Mouse (Mus musculus) ovary, postnatal 14 days (tissue): Measurements from ENCODE around the gene Spsb1.

Experiments used
- DNase-seq: peaks from one replicate; pipeline ENCODE4 v3.0.0; 2022; ENCODE audit warnings: low spot score

The Spsb1 gene

DNA sequence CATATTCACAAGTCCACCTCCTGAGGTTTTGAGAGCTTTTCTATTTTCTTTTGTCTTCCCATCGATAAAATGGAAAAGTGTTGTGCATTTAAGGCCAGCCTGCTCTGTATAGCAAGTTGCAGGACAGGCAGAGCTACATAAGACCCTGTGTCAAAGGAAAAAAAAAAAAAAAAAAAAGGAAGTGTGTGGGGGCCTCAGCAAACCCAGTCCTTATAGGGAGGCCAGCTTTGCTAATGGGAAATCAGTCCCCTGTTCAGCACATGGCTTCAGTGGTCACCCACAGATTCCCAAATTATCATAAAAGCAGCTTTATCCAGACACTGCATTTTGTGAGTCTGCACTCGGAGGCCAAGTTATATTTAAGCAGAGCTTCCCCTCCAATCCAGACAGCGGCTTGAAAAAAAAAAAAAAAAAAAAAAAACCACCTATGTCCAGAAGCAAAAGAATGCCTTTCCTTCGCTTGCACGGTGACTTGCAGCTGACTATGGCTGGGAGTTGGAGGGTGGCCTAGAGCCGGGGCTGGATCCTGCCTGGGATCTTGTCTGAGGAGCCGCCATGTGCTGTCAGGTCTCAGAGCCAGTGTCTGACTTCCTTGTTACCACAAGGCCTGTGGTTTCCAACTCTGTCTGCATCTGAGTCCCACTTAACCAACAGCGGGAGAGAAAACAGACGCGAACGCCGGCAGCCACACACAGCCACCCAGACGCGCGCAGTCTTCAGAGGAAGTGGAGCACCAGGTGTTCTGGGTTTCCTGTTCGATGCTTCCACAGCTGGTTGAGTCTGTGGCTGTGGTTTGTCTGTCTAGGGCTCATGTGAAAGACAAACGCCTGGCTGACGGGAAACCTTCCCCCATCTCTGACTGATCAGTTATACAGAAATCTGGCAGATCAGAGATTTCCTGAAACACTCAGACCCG, 98.7 kb downstream of the Spsb1 start:
- no peak for DNase-seq

DNA sequence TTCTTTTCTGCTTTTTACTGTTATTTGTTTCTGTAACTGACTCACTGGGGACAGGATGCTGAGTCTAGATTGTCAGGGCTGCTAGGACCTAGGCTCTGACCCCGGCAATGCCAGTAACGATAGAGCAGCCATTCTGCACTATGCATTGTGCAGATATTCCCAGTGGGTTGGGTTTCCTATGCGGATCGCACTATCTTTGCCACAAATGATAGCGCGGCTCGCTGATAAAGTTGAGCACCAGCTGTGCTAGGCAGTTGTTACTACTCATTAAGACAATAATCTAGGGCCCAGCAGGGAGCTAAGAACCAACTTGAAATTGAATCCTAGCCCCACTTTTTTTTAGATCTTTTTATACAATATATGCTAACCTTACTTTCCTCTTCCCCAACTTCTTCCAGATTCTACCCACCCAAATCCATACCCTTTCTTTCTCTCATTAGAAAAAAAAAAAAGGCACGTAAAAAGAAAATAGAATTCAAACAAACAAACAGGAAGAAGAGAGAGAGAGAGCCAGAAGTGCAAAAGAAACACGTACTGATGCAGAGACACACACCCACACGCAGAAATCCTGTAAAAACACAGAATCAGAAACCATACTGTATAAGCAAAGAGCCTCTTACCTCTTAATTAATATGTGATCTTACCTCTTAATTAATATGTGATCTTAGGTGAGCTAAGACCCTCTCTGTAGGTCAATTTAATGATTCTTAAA, 99.5 kb downstream of the Spsb1 start:
- DNase-seq: no peak

DNA sequence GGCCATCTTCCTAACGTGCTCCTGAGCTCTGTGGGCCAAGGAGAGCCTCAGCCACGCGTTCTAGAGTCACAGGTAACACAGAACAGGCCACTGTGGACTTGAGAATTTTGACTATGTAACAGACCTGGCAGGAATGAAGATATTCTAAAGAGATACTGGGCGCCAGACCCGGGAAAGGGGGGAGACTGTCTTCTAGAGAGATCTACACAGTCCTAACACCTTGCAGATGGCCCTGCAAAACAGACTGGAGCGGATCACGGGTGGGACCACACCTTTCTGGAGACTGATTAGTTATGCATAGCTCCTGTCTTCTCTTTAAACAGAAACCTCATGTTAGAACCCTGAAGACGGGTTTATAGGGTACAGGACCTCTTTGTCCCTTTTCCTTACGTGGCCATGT, 100.1 kb downstream of the Spsb1 start:
- no peak for DNase-seq

DNA sequence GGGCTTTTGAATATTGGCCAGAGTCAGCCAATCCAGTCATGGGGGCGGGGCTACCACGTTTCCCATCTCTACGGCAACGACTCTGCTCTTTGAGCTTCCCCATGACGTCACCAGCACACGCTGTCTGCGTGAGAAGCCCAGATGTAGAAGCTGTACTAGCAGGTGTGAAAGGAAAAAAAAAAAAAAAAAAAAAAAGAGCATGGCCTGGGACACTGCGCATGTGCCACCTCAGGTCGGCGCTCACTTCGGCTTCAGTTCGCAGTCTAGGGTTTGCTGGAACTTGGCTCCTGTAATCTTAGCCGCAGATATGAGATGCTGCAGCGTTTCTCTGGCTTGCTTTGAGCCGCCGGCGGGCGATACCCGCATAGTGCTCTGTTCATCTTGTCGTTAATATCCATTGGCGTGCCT, 100.5 kb downstream of the Spsb1 start:
- DNase-seq: no peak

DNA sequence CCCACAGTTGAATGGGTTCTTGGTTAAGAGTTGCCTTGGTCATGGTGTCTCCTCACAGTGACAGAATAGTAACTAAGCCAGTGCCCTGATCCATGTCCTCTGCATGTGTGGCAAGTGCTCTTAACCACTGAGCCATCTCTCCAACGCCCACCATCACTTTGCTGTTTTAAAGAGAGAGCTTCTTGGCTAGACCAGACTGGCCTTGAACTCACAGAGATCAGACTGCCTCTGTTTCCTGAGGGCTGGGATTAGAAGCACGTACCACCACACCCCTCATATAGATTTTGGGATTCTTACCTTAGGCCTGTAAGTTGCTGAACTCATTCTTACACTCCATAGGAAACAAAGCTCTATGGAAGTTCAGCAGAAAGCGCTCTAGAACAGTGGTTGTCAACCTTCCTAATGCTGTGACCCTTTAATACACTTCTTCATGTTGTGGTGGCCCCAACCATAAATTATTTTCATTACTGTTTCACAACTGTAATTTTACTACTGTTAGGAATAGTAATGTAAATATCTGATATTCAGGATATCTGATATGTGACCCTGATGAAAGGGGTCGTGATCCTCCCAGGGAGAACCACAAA, 101.1 kb downstream of the Spsb1 start:
- no peak for DNase-seq

DNA sequence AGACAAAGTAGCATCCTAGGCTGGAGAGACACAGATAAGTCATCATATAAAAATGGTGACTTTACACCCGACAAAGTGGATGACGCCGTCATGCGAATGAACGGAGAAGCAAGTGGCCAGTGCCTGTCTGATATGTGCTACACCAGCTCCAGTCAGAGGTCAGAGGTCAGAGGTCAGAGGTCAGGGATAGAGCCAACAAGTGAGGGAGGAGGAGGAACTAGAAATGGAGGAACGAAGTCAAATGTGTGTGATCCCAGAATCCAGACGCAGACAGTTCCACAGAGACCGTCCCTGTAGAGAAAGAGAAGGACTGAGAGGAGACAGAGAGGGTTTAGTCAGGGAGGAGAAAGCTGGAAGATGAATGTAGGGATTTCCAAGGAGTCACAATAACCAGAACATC, 103.3 kb downstream of the Spsb1 start:
- no peak for DNase-seq

DNA sequence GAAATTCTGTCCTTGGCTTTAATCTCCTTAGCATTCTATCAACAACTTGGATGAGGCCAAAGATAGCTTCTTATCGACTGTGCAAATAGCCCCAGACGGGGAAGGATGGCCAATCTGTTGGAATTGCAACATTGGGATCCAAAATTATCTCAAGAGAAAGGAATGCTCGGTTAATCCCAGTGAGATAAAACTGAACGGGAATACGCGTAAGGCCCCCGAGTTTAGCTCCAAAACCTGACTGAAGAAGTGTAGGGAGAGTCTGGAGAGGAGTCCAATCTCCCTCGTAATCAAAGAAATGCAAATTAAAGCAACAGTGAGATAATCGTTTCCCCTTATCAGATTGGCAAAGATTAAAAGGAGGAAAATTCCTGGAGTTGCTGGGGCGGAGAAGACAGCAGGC, 104.2 kb downstream of the Spsb1 start:
- DNase-seq: no peak

DNA sequence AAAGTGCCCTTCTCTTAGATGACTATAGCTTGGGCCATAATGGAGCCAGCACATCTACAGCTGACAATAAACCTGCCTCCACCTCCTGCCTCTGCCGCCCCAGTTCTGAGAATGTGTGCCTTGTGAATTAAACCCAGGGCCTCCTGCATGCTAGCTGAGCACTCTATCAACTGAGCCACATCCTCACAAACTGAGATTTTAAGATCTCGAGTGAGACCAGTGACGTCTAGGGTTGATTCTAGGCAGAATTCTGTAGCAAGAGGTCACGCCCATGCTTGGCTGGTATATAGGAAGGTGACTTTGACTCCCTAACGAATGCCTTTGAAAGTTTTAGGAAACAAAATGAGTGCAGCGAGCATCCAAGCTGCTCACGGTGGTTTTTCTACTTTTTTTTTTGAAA, 104.8 kb downstream of the Spsb1 start:
- no peak for DNase-seq

DNA sequence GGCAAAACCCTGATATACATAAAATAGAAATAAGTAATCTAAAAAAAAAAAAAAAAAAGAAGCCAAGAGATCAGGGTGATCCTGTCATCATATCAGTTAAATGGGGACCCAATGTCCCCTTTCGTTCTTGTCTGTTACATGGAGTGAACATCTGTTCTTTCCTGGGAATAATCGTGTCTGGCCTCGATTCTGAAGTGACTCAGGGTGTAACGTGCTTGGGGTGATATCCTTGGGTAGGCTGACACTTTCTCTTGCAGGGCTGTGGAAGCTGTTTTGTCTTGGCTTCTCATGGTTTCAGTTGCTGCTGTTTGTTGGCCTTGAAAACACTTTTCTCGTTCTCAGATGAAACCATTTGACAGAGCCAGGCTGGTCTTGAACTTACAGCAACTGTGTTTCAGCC, 105.8 kb downstream of the Spsb1 start:
- no peak for DNase-seq

DNA sequence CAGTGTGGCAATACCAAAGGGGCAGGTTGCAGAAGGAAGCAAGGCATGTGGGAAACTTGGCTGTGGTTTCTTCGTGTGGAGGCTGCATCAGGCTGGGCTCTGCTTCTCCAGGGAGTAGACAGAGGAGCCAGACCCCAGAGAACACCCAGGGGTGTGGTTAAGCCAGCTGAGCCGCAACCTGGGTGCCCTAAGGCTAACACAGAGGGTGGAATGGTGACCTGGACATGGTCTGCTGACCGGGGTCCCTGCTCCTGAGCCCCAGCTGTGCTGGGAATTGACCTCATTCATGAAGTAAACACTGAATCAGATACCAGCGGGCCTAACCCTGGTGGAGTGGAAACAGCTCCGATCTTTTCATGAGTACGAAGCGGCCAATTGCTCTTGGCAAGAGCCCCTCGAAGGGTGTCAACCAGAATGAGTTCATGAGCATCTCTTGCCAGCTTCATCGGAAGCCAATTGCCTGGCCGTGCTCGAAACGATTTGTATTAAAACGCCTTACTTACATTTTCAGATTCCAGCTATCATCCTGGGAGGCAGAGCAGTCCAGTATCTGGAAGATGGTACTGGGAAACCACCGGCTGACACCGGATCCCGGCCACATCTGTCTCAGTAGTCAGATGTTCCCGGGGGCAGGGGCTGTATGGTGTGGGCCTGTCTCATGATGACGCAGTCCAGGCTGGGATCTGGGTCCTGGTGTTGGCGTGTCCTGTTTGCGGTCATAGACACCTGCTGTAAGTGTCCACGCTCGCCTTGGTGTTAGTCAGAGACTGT, 107.8 kb downstream of the Spsb1 start:
- DNase-seq: no peak
